Comparison of ENCODE assay signal across 9 mouse cellular contexts in genomic region chr17:90606718-90607426, GRCm38 (mm10).
DNase-seq lines count a peak whose midpoint lies in the region; ATAC-seq and TF ChIP-seq lines count a peak whose summit lies in the region.
"Had no signal": no experiment of that assay in that cellular context is flagged by ENCODE, and none has a peak within 500 bp of the region (broad histone marks: within the 10 kb centered on the region; RNA-seq: fewer than 3 reads in every experiment).

No protein-coding gene starts in this region.

- H3K4me3 ChIP-seq in forebrain, embryonic 13.5 days, result no peak overlapping the region
- no peak overlapping the region for H3K4me3 ChIP-seq in forebrain, embryonic 10.5 days
- H3K4me3 ChIP-seq in liver, postnatal 0 days (ENCODE audit: low read depth, low read length), result no peak overlapping the region
- H3K4me3 ChIP-seq: liver, embryonic 15.5 days had no signal

- WGBS in forebrain, embryonic 13.5 days, result 90% methylated on average over 4 of the region's 4 CpGs
- 95% methylated on average over 4 of the region's 4 CpGs for WGBS in forebrain, embryonic 10.5 days
- 82% methylated on average over 4 of the region's 4 CpGs for WGBS in liver, postnatal 0 days (ENCODE audit: insufficient replicate concordance)

- no peak for TF ChIP-seq CTCF in liver, postnatal 0 days (IDR thresholded peaks at IDR 0.05; ENCODE audit: low read depth)

- H3K4me1 ChIP-seq in forebrain, embryonic 13.5 days, result no peaks in the 10 kb centered on the region
- H3K4me1 ChIP-seq in forebrain, embryonic 10.5 days, result no peaks in the 10 kb centered on the region
- no peaks in the 10 kb centered on the region for H3K4me1 ChIP-seq in liver, postnatal 0 days (ENCODE audit: insufficient read depth)
- H3K4me1 ChIP-seq: liver, embryonic 15.5 days had no signal

- no peak overlapping the region for H3K27ac ChIP-seq in forebrain, embryonic 13.5 days
- H3K27ac ChIP-seq in forebrain, embryonic 10.5 days, result no peak overlapping the region
- no peak overlapping the region for H3K27ac ChIP-seq in liver, postnatal 0 days (ENCODE audit: low read depth)
- H3K27ac ChIP-seq: liver, embryonic 15.5 days had no signal

- no peak for TF ChIP-seq EP300 in liver, postnatal 0 days (IDR thresholded peaks at IDR 0.05; ENCODE audit: low read depth)

- H3K9me3 ChIP-seq in forebrain, embryonic 13.5 days (replicated peaks), result no peaks in the 10 kb centered on the region
- no peaks in the 10 kb centered on the region for H3K9me3 ChIP-seq in forebrain, embryonic 10.5 days
- no peaks in the 10 kb centered on the region for H3K9me3 ChIP-seq in liver, postnatal 0 days (ENCODE audit: low read length)
- H3K9me3 ChIP-seq: liver, embryonic 15.5 days had no signal

- H3K27me3 ChIP-seq in forebrain, embryonic 13.5 days, result no peaks in the 10 kb centered on the region
- no peaks in the 10 kb centered on the region for H3K27me3 ChIP-seq in forebrain, embryonic 10.5 days (ENCODE audit: poor library complexity, severe bottlenecking)
- H3K27me3 ChIP-seq in liver, postnatal 0 days (ENCODE audit: insufficient read depth, low read length), result no peaks in the 10 kb centered on the region
- H3K27me3 ChIP-seq: liver, embryonic 15.5 days had no signal

- H3K36me3 ChIP-seq in forebrain, embryonic 13.5 days (ENCODE audit: poor library complexity, severe bottlenecking), result no peaks in the 10 kb centered on the region
- H3K36me3 ChIP-seq in forebrain, embryonic 10.5 days (replicated peaks), result no peaks in the 10 kb centered on the region
- H3K36me3 ChIP-seq in liver, postnatal 0 days (replicated peaks; ENCODE audit: insufficient read depth, low read length), result no peaks in the 10 kb centered on the region
- H3K36me3 ChIP-seq: liver, embryonic 15.5 days had no signal

- H3K9ac ChIP-seq in forebrain, embryonic 13.5 days, result no peak overlapping the region
- H3K9ac ChIP-seq in liver, postnatal 0 days (replicated peaks), result no peak overlapping the region
- H3K9ac ChIP-seq: liver, embryonic 15.5 days had no signal

- H3K4me2 ChIP-seq in forebrain, embryonic 13.5 days, result no peak overlapping the region
- no peak overlapping the region for H3K4me2 ChIP-seq in liver, postnatal 0 days (ENCODE audit: low read depth, low read length)
- H3K4me2 ChIP-seq: liver, embryonic 15.5 days had no signal

- peak; percentile 69; the same call in 1 of the 2 replicates for ATAC-seq in forebrain, embryonic 13.5 days
- ATAC-seq in liver, postnatal 0 days, result no peak

- no peak for DNase-seq in forebrain, embryonic 10.5 days (ENCODE audit: extremely low spot score, low spot score)
- DNase-seq in adrenal gland, adult 2 months, result peak; percentile 79
- peak; percentile 71 to 83 for DNase-seq in frontal cortex, postnatal 36 days (ENCODE audit: low spot score in 2 of 2)
- DNase-seq in layer of hippocampus, postnatal 36 days, result peak; percentile 65 to 73
- no peak for DNase-seq in retina, embryonic 14.5 days (ENCODE audit: low spot score)
- no peak for DNase-seq in c-Kit-positive CD71-positive TER-119-positive erythroid progenitor cells, embryonic 14.5 days (ENCODE audit: low spot score)
- DNase-seq in liver, postnatal 0 days, result no peak

Comparison
In these comparisons a context has a peak if more than half of its experiments do, and no peak if none do; other contexts are left out.
1. DNase-seq: peak in adrenal gland, adult 2 months (single experiment), frontal cortex, postnatal 36 days (2 of 2) and layer of hippocampus, postnatal 36 days (2 of 2); none in forebrain, embryonic 10.5 days (single experiment), retina, embryonic 14.5 days (single experiment), c-Kit-positive CD71-positive TER-119-positive erythroid progenitor cells, embryonic 14.5 days (single experiment) and liver, postnatal 0 days (single experiment).